Mouse (Mus musculus): ENCODE results near the gene Gper1. TPM values are rescaled to one million over a fixed set of nuclear protein-coding genes. Genes with fewer than 3 reads are reported as not detected.

The Gper1 gene
- polyA plus RNA-seq, 1 experiment = not detected

GRCm38 (mm10) chr5:139391309-139391990, 31.5 kb upstream of the Gper1 start:
- H3K4me3 ChIP-seq (replicated peaks) = peak overlapping the region; percentile 19
- H3K27me3 ChIP-seq (replicated peaks) = no peaks in the 10 kb centered on the region
- H3K36me3 ChIP-seq (replicated peaks; ENCODE audit: low read length) = peaks cover 96% of the 10 kb centered on the region
- no peaks in the 10 kb centered on the region for H3K9me3 ChIP-seq
- TF ChIP-seq GATA1 (IDR thresholded peaks at IDR 0.05; ENCODE audit: borderline replicate concordance, low read length) = no peak
- no peak for TF ChIP-seq FLI1 (IDR thresholded peaks at IDR 0.05; ENCODE audit: low read length)
- peaks cover 98% of the 10 kb centered on the region for H3K4me1 ChIP-seq

GRCm38 (mm10) chr5:139392219-139393196, 30.4 kb upstream of the Gper1 start:
- peak overlapping the region; percentile 29 for H3K4me3 ChIP-seq (replicated peaks)
- no peaks in the 10 kb centered on the region for H3K27me3 ChIP-seq (replicated peaks)
- H3K36me3 ChIP-seq (replicated peaks; ENCODE audit: low read length) = peaks cover 94% of the 10 kb centered on the region
- H3K9me3 ChIP-seq = no peaks in the 10 kb centered on the region
- TF ChIP-seq GATA1 (IDR thresholded peaks at IDR 0.05; ENCODE audit: borderline replicate concordance, low read length) (no peak), FLI1 (IDR thresholded peaks at IDR 0.05; ENCODE audit: low read length) (no peak)
- H3K4me1 ChIP-seq = peaks cover 98% of the 10 kb centered on the region

- H3K27me3 ChIP-seq (replicated peaks) = no peaks in the 10 kb centered on the region
- no peak for TF ChIP-seq FLI1 (IDR thresholded peaks at IDR 0.05; ENCODE audit: low read length)
- no peak for TF ChIP-seq GATA1 (IDR thresholded peaks at IDR 0.05; ENCODE audit: borderline replicate concordance, low read length)
- peak overlapping the region; percentile 29 for H3K4me3 ChIP-seq (replicated peaks)
- no peaks in the 10 kb centered on the region for H3K9me3 ChIP-seq
- peaks cover 98% of the 10 kb centered on the region for H3K4me1 ChIP-seq
- H3K36me3 ChIP-seq (replicated peaks; ENCODE audit: low read length) = peaks cover 90% of the 10 kb centered on the region
These were observed 29.8 kb upstream of the Gper1 start for GRCm38 (mm10) chr5:139393197-139393588.

GRCm38 (mm10) chr5:139394399-139394798, 28.6 kb upstream of the Gper1 start:
- no peak for TF ChIP-seq GATA1 (IDR thresholded peaks at IDR 0.05; ENCODE audit: borderline replicate concordance, low read length)
- no peak for TF ChIP-seq FLI1 (IDR thresholded peaks at IDR 0.05; ENCODE audit: low read length)
- H3K27me3 ChIP-seq (replicated peaks) = no peaks in the 10 kb centered on the region
- H3K36me3 ChIP-seq (replicated peaks; ENCODE audit: low read length) = peaks cover 85% of the 10 kb centered on the region
- H3K4me1 ChIP-seq = peaks cover 98% of the 10 kb centered on the region
- no peaks in the 10 kb centered on the region for H3K9me3 ChIP-seq
- no peak overlapping the region for H3K4me3 ChIP-seq (replicated peaks)

GRCm38 (mm10) chr5:139395528-139395927, 27.4 kb upstream of the Gper1 start:
- Histone ChIP-seq H3K36me3 (replicated peaks; ENCODE audit: low read length) (peaks cover 88% of the 10 kb centered on the region), H3K27me3 (replicated peaks) (no peaks in the 10 kb centered on the region), H3K4me1 (peaks cover 100% of the 10 kb centered on the region), H3K4me3 (replicated peaks) (peak overlapping the region; percentile 38), H3K9me3 (no peaks in the 10 kb centered on the region)
- no peak for TF ChIP-seq GATA1 (IDR thresholded peaks at IDR 0.05; ENCODE audit: borderline replicate concordance, low read length)
- TF ChIP-seq FLI1 (IDR thresholded peaks at IDR 0.05; ENCODE audit: low read length) = no peak

GRCm38 (mm10) chr5:139397359-139397916, 25.5 kb upstream of the Gper1 start:
- H3K4me1 ChIP-seq = peaks cover 98% of the 10 kb centered on the region
- peak overlapping the region; percentile 83 for H3K4me3 ChIP-seq (replicated peaks)
- H3K27me3 ChIP-seq (replicated peaks) = no peaks in the 10 kb centered on the region
- no peaks in the 10 kb centered on the region for H3K9me3 ChIP-seq
- H3K36me3 ChIP-seq (replicated peaks; ENCODE audit: low read length) = peaks cover 86% of the 10 kb centered on the region
- TF ChIP-seq FLI1 (IDR thresholded peaks at IDR 0.05; ENCODE audit: low read length) (no peak), GATA1 (IDR thresholded peaks at IDR 0.05; ENCODE audit: borderline replicate concordance, low read length) (no peak)

- Histone ChIP-seq H3K27me3 (replicated peaks) (no peaks in the 10 kb centered on the region), H3K36me3 (replicated peaks; ENCODE audit: low read length) (peaks cover 86% of the 10 kb centered on the region), H3K9me3 (no peaks in the 10 kb centered on the region), H3K4me3 (replicated peaks) (peak overlapping the region; percentile 83), H3K4me1 (peaks cover 98% of the 10 kb centered on the region)
- TF ChIP-seq GATA1 (IDR thresholded peaks at IDR 0.05; ENCODE audit: borderline replicate concordance, low read length) (no peak), FLI1 (IDR thresholded peaks at IDR 0.05; ENCODE audit: low read length) (no peak)
These were observed 24.8 kb upstream of the Gper1 start for GRCm38 (mm10) chr5:139397959-139398753.

DNA sequence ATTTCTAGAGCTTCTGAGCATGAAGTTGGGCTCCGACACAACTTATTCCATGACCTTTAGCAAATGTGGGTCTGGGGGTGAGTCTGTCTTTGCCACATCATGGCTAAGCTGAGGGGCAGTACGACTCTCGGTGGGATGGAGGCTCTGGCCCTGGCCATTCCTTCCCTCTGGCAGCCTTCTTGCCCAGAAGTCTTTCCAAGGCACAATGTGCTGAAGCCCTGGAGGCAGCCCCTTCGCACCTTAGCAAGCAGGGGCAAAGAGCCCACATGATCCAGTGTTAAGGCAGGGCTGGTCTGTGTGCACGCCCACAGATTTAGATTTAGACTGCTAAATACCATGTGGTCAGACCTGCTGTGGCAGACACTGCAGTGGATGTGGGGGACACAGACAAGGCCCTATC, 24.2 kb upstream of the Gper1 start:
- TF ChIP-seq GATA1 (IDR thresholded peaks at IDR 0.05; ENCODE audit: borderline replicate concordance, low read length) = no peak
- TF ChIP-seq FLI1 (IDR thresholded peaks at IDR 0.05; ENCODE audit: low read length) = no peak
- Histone ChIP-seq H3K27me3 (replicated peaks) (no peaks in the 10 kb centered on the region), H3K36me3 (replicated peaks; ENCODE audit: low read length) (peaks cover 85% of the 10 kb centered on the region), H3K4me3 (replicated peaks) (peak overlapping the region; percentile 30), H3K4me1 (peaks cover 98% of the 10 kb centered on the region), H3K9me3 (no peaks in the 10 kb centered on the region)

- H3K9me3 ChIP-seq = no peaks in the 10 kb centered on the region
- peaks cover 98% of the 10 kb centered on the region for H3K4me1 ChIP-seq
- peak overlapping the region; percentile 23 for H3K4me3 ChIP-seq (replicated peaks)
- H3K27me3 ChIP-seq (replicated peaks) = no peaks in the 10 kb centered on the region
- TF ChIP-seq GATA1 (IDR thresholded peaks at IDR 0.05; ENCODE audit: borderline replicate concordance, low read length) (no peak), FLI1 (IDR thresholded peaks at IDR 0.05; ENCODE audit: low read length) (no peak)
- H3K36me3 ChIP-seq (replicated peaks; ENCODE audit: low read length) = peaks cover 73% of the 10 kb centered on the region
These were observed 23.0 kb upstream of the Gper1 start for GRCm38 (mm10) chr5:139399991-139400390.
